Mouse (Mus musculus) cerebellum, adult 2 months (tissue): ENCODE results near the gene 4930523C07Rik. TPM values are rescaled to one million over a fixed set of nuclear protein-coding genes. Genes with fewer than 3 reads are reported as not detected.

Experiments
- DNase-seq, 2 experiments: peaks; one replicate each; pipeline ENCODE4 v3.0.0; 2021
- H3K27ac ChIP-seq: fragments of 200-500 bp; 2 replicates; pipeline ENCODE4 v1.5.1; 2012; ENCODE audit warnings: low read length, control low read depth, inconsistent platforms; ENCODE audit not compliant: insufficient read depth
- H3K27me3 ChIP-seq: fragments of 200-500 bp; 2 replicates; pipeline ENCODE4 v1.6.1; 2012; ENCODE audit warnings: inconsistent platforms, mild to moderate bottlenecking, low read length, moderate library complexity; ENCODE audit not compliant: control insufficient read depth, insufficient read depth
- H3K4me1 ChIP-seq: fragments of 200-500 bp; 2 replicates; pipeline ENCODE4 v1.6.1; 2011; ENCODE audit warnings: low read length; ENCODE audit not compliant: control insufficient read depth, insufficient read depth
- H3K4me3 ChIP-seq: fragments of 200-500 bp; replicated peaks from 2 replicates; pipeline ENCODE3; 2011; ENCODE audit warnings: mild to moderate bottlenecking, low read depth, low read length, control low read depth; ENCODE audit not compliant: insufficient read depth
- CTCF ChIP-seq: fragments of 200-500 bp; IDR thresholded peaks from 2 replicates; pipeline ENCODE4 v1.5.1; 2011; ENCODE audit warnings: low read depth, mild to moderate bottlenecking, control low read depth, low read length, moderate library complexity, borderline replicate concordance; ENCODE audit not compliant: insufficient read depth
- POLR2A ChIP-seq: fragments of 200-500 bp; IDR thresholded peaks from 2 replicates; pipeline ENCODE4 v1.6.1; 2011; ENCODE audit warnings: low read length, control low read depth, borderline replicate concordance; ENCODE audit not compliant: insufficient read depth
- WGBS: fragments of 180-500 bp; shearing (Covaris S2); methylation state at CpG from one replicate; pipeline ENCODE4 v1.1.7; 2018; 5-methylcytosine and 5-hydroxymethylcytosine counted together
- polyA plus RNA-seq: library from polyadenylated mRNA; depleted of rRNA; stranded (reverse); fragments of >200 nt; gene quantifications from 2 replicates; pipeline ENCODE4 v1.2.3, GENCODE M21; 2012

4930523C07Rik gene
- polyA plus RNA-seq, 1 experiment = 2.4 TPM

GRCm38 (mm10) chr1:160024339-160024980, 19.7 kb upstream of the 4930523C07Rik start:
- H3K4me1 ChIP-seq = peaks cover 2% of the 10 kb centered on the region; the same call in 1 of the 2 replicates
- no peak overlapping the region for H3K27ac ChIP-seq
- TF ChIP-seq CTCF (no peak), POLR2A (no peak)
- no peak overlapping the region for H3K4me3 ChIP-seq
- WGBS = 92% methylated on average over 10 of the region's 10 CpGs
- H3K27me3 ChIP-seq = no peaks in the 10 kb centered on the region
- no peak for DNase-seq

GRCm38 (mm10) chr1:160025146-160025894, 18.9 kb upstream of the 4930523C07Rik start:
- no peak overlapping the region for H3K27ac ChIP-seq
- no peak overlapping the region for H3K4me3 ChIP-seq
- peaks cover 2% of the 10 kb centered on the region; the same call in 1 of the 2 replicates for H3K4me1 ChIP-seq
- H3K27me3 ChIP-seq = no peaks in the 10 kb centered on the region
- 53% methylated on average over 11 of the region's 11 CpGs for WGBS
- DNase-seq = no peak
- TF ChIP-seq CTCF (no peak), POLR2A (no peak)

- TF ChIP-seq POLR2A (no peak), CTCF (no peak)
- Histone ChIP-seq H3K27me3 (no peaks in the 10 kb centered on the region), H3K4me3 (no peak overlapping the region), H3K27ac (no peak overlapping the region), H3K4me1 (peaks cover 2% of the 10 kb centered on the region; the same call in 1 of the 2 replicates)
- no peak for DNase-seq
- WGBS = 23% methylated on average over 5 of the region's 5 CpGs
Measured at GRCm38 (mm10) chr1:160025895-160026255, 18.3 kb upstream of the 4930523C07Rik start.

GRCm38 (mm10) chr1:160027939-160028338, 16.2 kb upstream of the 4930523C07Rik start:
- H3K4me1 ChIP-seq = peaks cover 2% of the 10 kb centered on the region; the same call in 1 of the 2 replicates
- no peak for DNase-seq
- H3K27ac ChIP-seq = no peak overlapping the region
- no peak overlapping the region for H3K4me3 ChIP-seq
- TF ChIP-seq CTCF = no peak
- no peak for TF ChIP-seq POLR2A
- WGBS = 9% methylated on average over 4 of the region's 4 CpGs
- H3K27me3 ChIP-seq = no peaks in the 10 kb centered on the region

- Histone ChIP-seq H3K27ac (no peak overlapping the region), H3K4me1 (no peaks in the 10 kb centered on the region), H3K27me3 (no peaks in the 10 kb centered on the region), H3K4me3 (no peak overlapping the region)
- TF ChIP-seq CTCF = no peak
- no peak for TF ChIP-seq POLR2A
- WGBS = 90% methylated on average over 4 of the region's 4 CpGs
- no peak for DNase-seq
Measured at GRCm38 (mm10) chr1:160033948-160034598, 10.1 kb upstream of the 4930523C07Rik start.

GRCm38 (mm10) chr1:160035561-160035960, 8.6 kb upstream of the 4930523C07Rik start:
- no peak overlapping the region for H3K27ac ChIP-seq
- TF ChIP-seq CTCF (no peak), POLR2A (no peak)
- no peaks in the 10 kb centered on the region for H3K4me1 ChIP-seq
- DNase-seq = no peak
- no peak overlapping the region for H3K4me3 ChIP-seq
- H3K27me3 ChIP-seq = no peaks in the 10 kb centered on the region
- 51% methylated on average over 3 of the region's 3 CpGs for WGBS

- WGBS = 95% methylated on average over 5 of the region's 5 CpGs
Measured at GRCm38 (mm10) chr1:160036996-160037521, 7.1 kb upstream of the 4930523C07Rik start.

GRCm38 (mm10) chr1:160039951-160040645, 4.1 kb upstream of the 4930523C07Rik start:
- H3K4me3 ChIP-seq = no peak overlapping the region
- H3K27ac ChIP-seq = no peak overlapping the region

More at GRCm38 (mm10) chr1:160036996-160037521, 7.1 kb upstream of the 4930523C07Rik start:
- no peak overlapping the region for H3K27ac ChIP-seq
- no peaks in the 10 kb centered on the region for H3K4me1 ChIP-seq
- no peak for TF ChIP-seq CTCF
- no peak for TF ChIP-seq POLR2A
- no peak for DNase-seq
- H3K27me3 ChIP-seq = no peaks in the 10 kb centered on the region
- no peak overlapping the region for H3K4me3 ChIP-seq

More at GRCm38 (mm10) chr1:160039951-160040645, 4.1 kb upstream of the 4930523C07Rik start:
- WGBS = 28% methylated on average over 7 of the region's 7 CpGs
- DNase-seq = no peak
- no peak for TF ChIP-seq POLR2A
- TF ChIP-seq CTCF = no peak
- no peaks in the 10 kb centered on the region for H3K27me3 ChIP-seq
- no peaks in the 10 kb centered on the region; the same call in 1 of the 2 replicates for H3K4me1 ChIP-seq
